Mouse (Mus musculus) monocyte, adult 5-6 weeks (primary cell): ENCODE data around the gene Cep41. TPM values are rescaled to one million over a fixed set of nuclear protein-coding genes. Genes with fewer than 3 reads are reported as not detected.
A peak's percentile ranks its signal among the peaks of the same experiment; 100 is the strongest.

Source experiments
- ATAC-seq: fragments of 153-309, 156-312 bp; replicated peaks from 2 replicates; pipeline ENCODE4 v1.8.0; 2017; ENCODE audit warnings: mild to moderate bottlenecking; ENCODE audit not compliant: low TSS enrichment, insufficient number of reproducible peaks, severe bottlenecking, poor library complexity, low FRiP score
- total RNA-seq: library from RNA; stranded (forward); fragments of 200-1000, 200-491, 200-594 nt; gene quantifications from 3 replicates; pipeline ENCODE4 v1.2.3, GENCODE M21; 2017

Cep41 gene
- 1.0 to 10.0 TPM in 2 of 3 replicates, not detected in the other for total RNA-seq

GRCm38 (mm10) chr6:30693350-30693991 is at the start of gene Cep41:
Cep41 (minus strand) TSS chr6:30693749.
- ATAC-seq, result peak; percentile 93

- no peak for ATAC-seq
Measured at GRCm38 (mm10) chr6:30739177-30739747, 45.7 kb upstream of the Cep41 start.

- no peak for ATAC-seq
Measured at GRCm38 (mm10) chr6:30738464-30739006, 45.0 kb upstream of the Cep41 start.

GRCm38 (mm10) chr6:30737548-30738463 is 44.3 kb upstream of the Cep41 start:
- no peak for ATAC-seq

- ATAC-seq, result no peak
Measured at GRCm38 (mm10) chr6:30736864-30737547, 43.5 kb upstream of the Cep41 start.

- ATAC-seq, result no peak
Measured at GRCm38 (mm10) chr6:30736372-30736762, 42.8 kb upstream of the Cep41 start.

- ATAC-seq, result no peak
Measured at GRCm38 (mm10) chr6:30735728-30736371, 42.3 kb upstream of the Cep41 start.

- no peak for ATAC-seq
Measured at GRCm38 (mm10) chr6:30734988-30735727, 41.6 kb upstream of the Cep41 start.

- no peak for ATAC-seq
Measured at GRCm38 (mm10) chr6:30734465-30734864, 40.9 kb upstream of the Cep41 start.

GRCm38 (mm10) chr6:30732571-30733130 is 39.1 kb upstream of the Cep41 start:
- no peak for ATAC-seq

GRCm38 (mm10) chr6:30730301-30730971 is 36.9 kb upstream of the Cep41 start:
- ATAC-seq, result no peak

- no peak for ATAC-seq
Measured at GRCm38 (mm10) chr6:30723331-30723730, 29.8 kb upstream of the Cep41 start, which contains the start of gene Mest. Mest (plus strand) TSS chr6:30723547.

GRCm38 (mm10) chr6:30722385-30723164 is 29.0 kb upstream of the Cep41 start:
- no peak for ATAC-seq

- ATAC-seq, result no peak
Measured at GRCm38 (mm10) chr6:30716796-30717195, 23.2 kb upstream of the Cep41 start.

- ATAC-seq, result no peak
Measured at GRCm38 (mm10) chr6:30714891-30715471, 21.4 kb upstream of the Cep41 start.

- ATAC-seq, result no peak
Measured at GRCm38 (mm10) chr6:30713896-30714295, 20.3 kb upstream of the Cep41 start.
